Mouse (Mus musculus) lung, postnatal 0 days (tissue): ENCODE results near the gene Fam53a. TPM values are rescaled to one million over a fixed set of nuclear protein-coding genes. Genes with fewer than 3 reads are reported as not detected.

Experiments
- ATAC-seq: fragments of 200-750 bp; cut with Nextera tagmentation; 2 replicates; pipeline ENCODE4 v1.8.0; 2017; ENCODE audit warnings: moderate library complexity
- DNase-seq: peaks from one replicate; pipeline ENCODE4 v3.0.0-alpha.2; 2016; ENCODE audit warnings: low spot score
- H3K27ac ChIP-seq: fragments of 300-500 bp; sonication (generic); 2 replicates; pipeline ENCODE4 v1.5.1; 2014; ENCODE audit warnings: antibody characterized with exemption, mild to moderate bottlenecking, low read length, mixed read lengths
- H3K27me3 ChIP-seq: fragments of 300-500 bp; sonication (generic); replicated peaks from 2 replicates; pipeline ENCODE4 v1.6.1; 2014; ENCODE audit warnings: low read length, mixed read lengths; ENCODE audit not compliant: insufficient read depth
- H3K36me3 ChIP-seq: fragments of 300-500 bp; sonication (generic); 2 replicates; pipeline ENCODE4 v1.6.1; 2014; ENCODE audit warnings: low read length, mixed read lengths; ENCODE audit not compliant: insufficient read depth
- H3K4me1 ChIP-seq: fragments of 300-500 bp; sonication (generic); 2 replicates; pipeline ENCODE4 v1.6.1; 2014; ENCODE audit warnings: antibody characterized with exemption, low read depth, low read length, mixed read lengths; ENCODE audit not compliant: insufficient read depth
- H3K4me2 ChIP-seq: fragments of 300-500 bp; sonication (generic); replicated peaks from 2 replicates; pipeline ENCODE4 v1.6.1; 2014; ENCODE audit warnings: low read depth, mild to moderate bottlenecking, low read length, moderate library complexity, mixed read lengths
- H3K4me3 ChIP-seq: fragments of 300-500 bp; sonication (generic); 2 replicates; pipeline ENCODE4 v1.5.1; 2014; ENCODE audit warnings: low read depth, low read length
- H3K9ac ChIP-seq: fragments of 300-500 bp; sonication (generic); replicated peaks from 2 replicates; pipeline ENCODE4 v1.6.1; 2014; ENCODE audit warnings: low read depth, mild to moderate bottlenecking
- H3K9me3 ChIP-seq: fragments of 300-500 bp; sonication (generic); 2 replicates; pipeline ENCODE4 v1.6.1; 2016; ENCODE audit warnings: low read length, mixed read lengths
- CTCF ChIP-seq: IDR thresholded peaks from 2 replicates; pipeline ENCODE4 v1.5.1; 2016; ENCODE audit warnings: antibody characterized with exemption, mild to moderate bottlenecking
- EP300 ChIP-seq: IDR thresholded peaks from 2 replicates; pipeline ENCODE4 v1.6.1; 2016; ENCODE audit warnings: antibody characterized with exemption, mild to moderate bottlenecking, control low read depth
- WGBS: fragments of 180-500 bp; shearing (Covaris S2); extraction: QIAGEN DNeasy Blood & Tissue Kit; methylation state at CpG from one replicate; pipeline ENCODE4 v1.1.7; 2014; 5-methylcytosine and 5-hydroxymethylcytosine counted together
- polyA plus RNA-seq: library from polyadenylated mRNA; unstranded; fragments of >200 nt; fragmentation: Nextera tagmentation; extraction: Ambion mirVana; gene quantifications from 2 replicates; pipeline ENCODE4 v1.2.1, GENCODE M21; 2015

The Fam53a gene
- polyA plus RNA-seq = 43.9 and 46.1 TPM in 2 replicates

DNA sequence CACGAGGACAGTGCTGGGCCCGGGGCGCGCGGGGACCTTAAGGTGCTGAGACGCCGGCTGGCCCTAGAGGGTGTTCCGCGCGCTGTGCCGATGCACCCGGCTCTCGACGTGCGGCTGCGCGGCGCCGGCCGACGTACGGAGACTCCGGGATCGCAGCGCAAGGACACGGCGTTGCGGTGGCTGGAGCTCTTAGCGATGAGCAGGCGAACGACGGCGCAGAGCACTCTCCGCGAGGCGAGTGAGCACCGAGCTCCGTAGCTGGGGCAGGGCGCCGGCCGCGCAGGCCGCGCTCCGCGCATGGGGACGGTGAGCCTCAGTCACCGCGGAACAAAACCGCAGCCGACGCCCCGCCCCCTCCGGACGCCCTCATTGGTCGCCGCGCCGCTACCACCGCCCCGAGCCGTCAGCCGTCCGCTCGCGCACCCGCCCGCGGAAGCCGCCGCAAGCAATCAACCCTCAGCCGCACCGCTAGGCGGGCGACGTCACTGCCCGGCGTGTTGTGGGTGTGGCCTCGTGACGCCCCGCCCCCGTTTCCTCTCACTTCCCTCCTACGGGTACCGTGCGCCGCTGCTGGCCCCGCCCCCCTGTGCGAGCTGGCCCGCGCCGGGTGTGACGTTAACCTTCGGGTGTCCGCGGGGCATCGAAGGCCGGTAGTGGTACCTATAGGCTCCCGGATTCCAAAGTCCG is at the start of gene Fam53a, which contains the start of gene Gm9903:
Fam53a (minus strand) TSS at position 335 of the 687 bp plus-strand sequence.
Gm9903 (plus strand) TSS at position 625 of the 687 bp plus-strand sequence.
- DNase-seq (peak; percentile 98), ATAC-seq (peak; percentile 98)
- Histone ChIP-seq H3K27me3 (no peaks in the 10 kb centered on the region), H3K4me2 (peak within 1 kb of the TSS; percentile 91), H3K9me3 (no peaks in the 10 kb centered on the region), H3K27ac (peak within 1 kb of the TSS; percentile 93), H3K4me3 (peak within 1 kb of the TSS; percentile 80), H3K36me3 (no peaks in the 10 kb centered on the region), H3K4me1 (peaks cover 8% of the 10 kb centered on the region; the same call in 1 of the 2 replicates), H3K9ac (peak within 1 kb of the TSS; percentile 79)
- TF ChIP-seq CTCF (peak; percentile 39), EP300 (no peak)
- WGBS = 2% methylated on average over 93 of the region's 99 CpGs

DNA sequence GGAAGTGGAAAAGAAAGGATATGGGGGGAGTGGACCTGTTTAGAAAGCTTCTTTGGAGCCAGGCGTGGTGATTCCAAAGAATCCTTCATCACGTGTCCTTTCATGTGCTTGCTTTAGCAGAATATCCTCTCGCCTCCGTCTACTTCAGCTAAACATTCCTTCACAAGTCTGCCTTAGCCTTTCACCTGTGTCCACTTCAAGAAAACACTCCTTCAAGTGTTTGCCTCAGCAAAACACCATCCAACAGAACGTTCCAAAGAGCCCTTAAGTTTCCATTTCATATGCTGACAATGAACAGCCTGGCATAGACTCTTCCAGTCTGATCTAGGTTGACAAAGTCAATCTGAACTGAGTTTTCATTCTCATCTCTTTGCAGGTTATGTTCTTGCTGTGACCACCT is 48.8 kb upstream of the Fam53a start:
- Histone ChIP-seq H3K27ac (peak overlapping the region; percentile 62; the same call in 1 of the 2 replicates), H3K4me1 (no peaks in the 10 kb centered on the region), H3K27me3 (no peaks in the 10 kb centered on the region), H3K4me2 (no peak overlapping the region), H3K9me3 (no peaks in the 10 kb centered on the region), H3K9ac (no peak overlapping the region), H3K4me3 (no peak overlapping the region), H3K36me3 (no peaks in the 10 kb centered on the region)
- WGBS = 53% methylated on average over 5 of the region's 5 CpGs
- TF ChIP-seq EP300 (peak; percentile 79), CTCF (no peak)
- DNase-seq (peak; percentile 88), ATAC-seq (peak; percentile 84)

GRCm38 (mm10) chr5:33675964-33676363 is 46.5 kb upstream of the Fam53a start:
- Histone ChIP-seq H3K4me1 (no peaks in the 10 kb centered on the region), H3K27ac (no peak overlapping the region), H3K27me3 (no peaks in the 10 kb centered on the region), H3K9me3 (no peaks in the 10 kb centered on the region), H3K4me2 (no peak overlapping the region), H3K36me3 (0 out of 2 replicates have a peak, but pooled peaks cover 5% of the 10 kb centered on the region), H3K4me3 (no peak overlapping the region), H3K9ac (no peak overlapping the region)
- 0% methylated on average over 1 of the region's 1 CpGs for WGBS
- ATAC-seq = peak; percentile 30
- DNase-seq = peak; percentile 74
- TF ChIP-seq CTCF = peak; percentile 88
- no peak for TF ChIP-seq EP300

DNA sequence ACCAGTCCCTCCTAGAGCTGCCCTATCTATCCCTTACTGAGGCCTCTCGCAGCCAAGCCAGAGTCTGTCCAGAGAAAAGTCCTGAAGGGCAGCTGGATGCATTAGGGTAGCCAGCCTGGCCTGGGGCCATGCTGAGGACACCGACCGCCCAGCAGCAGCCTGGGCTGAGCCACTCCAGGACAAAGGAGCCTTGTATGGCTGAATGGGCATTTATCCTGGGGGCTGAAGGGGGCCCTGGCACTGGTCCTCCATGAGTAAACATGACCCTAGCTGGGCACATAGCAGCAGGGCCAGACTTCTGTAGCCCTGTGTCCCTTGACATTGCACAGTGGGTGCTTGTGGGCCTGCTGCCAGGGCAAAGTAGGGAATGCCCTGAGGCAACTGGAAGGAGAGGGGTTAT is 45.0 kb upstream of the Fam53a start:
- Histone ChIP-seq H3K4me1 (no peaks in the 10 kb centered on the region), H3K9ac (no peak overlapping the region), H3K4me2 (no peak overlapping the region), H3K27ac (no peak overlapping the region), H3K9me3 (no peaks in the 10 kb centered on the region), H3K4me3 (no peak overlapping the region), H3K36me3 (0 out of 2 replicates have a peak, but pooled peaks cover 5% of the 10 kb centered on the region), H3K27me3 (no peaks in the 10 kb centered on the region)
- DNase-seq (no peak), ATAC-seq (peak; percentile 16; the same call in 1 of the 2 replicates)
- WGBS = 44% methylated on average over 3 of the region's 3 CpGs
- no peak for TF ChIP-seq EP300

DNA sequence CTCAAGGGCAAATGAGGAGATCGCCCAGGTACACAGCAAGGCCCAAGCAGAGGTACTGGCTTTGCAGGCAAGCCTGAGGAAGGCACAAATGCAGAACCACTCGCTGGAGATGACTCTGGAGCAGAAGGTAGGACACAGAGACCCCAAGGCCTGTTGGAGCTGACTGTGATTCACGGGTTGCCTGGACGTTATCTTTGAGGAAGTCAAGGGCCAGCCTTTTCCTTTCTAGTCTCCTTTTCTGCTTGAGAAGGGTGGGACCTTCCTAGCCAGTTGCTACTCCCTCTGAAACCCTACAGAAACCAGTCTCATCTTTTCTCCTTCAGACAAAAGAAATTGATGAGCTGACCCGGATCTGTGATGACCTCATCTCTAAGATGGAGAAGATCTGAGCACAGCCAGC is 42.2 kb upstream of the Fam53a start:
- peaks cover 16% of the 10 kb centered on the region; the same call in 1 of the 2 replicates for H3K36me3 ChIP-seq

DNA sequence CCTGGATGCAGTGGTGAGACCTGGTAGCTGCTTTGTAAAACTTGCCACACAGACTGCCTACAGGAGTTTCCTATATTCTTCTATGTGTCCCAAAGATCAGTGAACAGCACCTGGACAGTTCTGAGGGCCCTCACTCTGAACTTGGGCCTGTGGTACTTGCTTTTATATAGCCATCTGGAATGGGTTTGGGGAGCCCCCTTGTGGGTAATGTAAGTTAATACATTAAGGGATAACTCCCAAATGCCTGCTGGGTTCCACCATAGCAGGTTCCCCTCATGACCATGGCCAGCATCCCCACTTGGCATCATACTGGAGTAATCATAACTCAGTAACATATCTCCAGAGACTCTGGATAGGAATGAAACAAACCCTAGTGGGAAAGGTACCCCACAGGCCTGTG is 38.8 kb upstream of the Fam53a start:
- H3K36me3 ChIP-seq = peaks cover 20% of the 10 kb centered on the region; the same call in 1 of the 2 replicates
- H3K27me3 ChIP-seq = no peaks in the 10 kb centered on the region
- DNase-seq (peak; percentile 59), ATAC-seq (0 out of 2 replicates have a peak, but pooled peaks have one; percentile 32)
- no peak overlapping the region for H3K27ac ChIP-seq
- H3K9me3 ChIP-seq = no peaks in the 10 kb centered on the region
- TF ChIP-seq EP300 (no peak), CTCF (peak; percentile 65)
- H3K4me2 ChIP-seq = no peak overlapping the region
- no peak overlapping the region for H3K9ac ChIP-seq
- no peak overlapping the region for H3K4me3 ChIP-seq
- H3K4me1 ChIP-seq = no peaks in the 10 kb centered on the region

More for the DNA sequence above, 42.2 kb upstream of the Fam53a start:
- Histone ChIP-seq H3K4me3 (no peak overlapping the region), H3K4me2 (no peak overlapping the region), H3K27me3 (no peaks in the 10 kb centered on the region), H3K9me3 (no peaks in the 10 kb centered on the region), H3K4me1 (no peaks in the 10 kb centered on the region), H3K27ac (no peak overlapping the region), H3K9ac (no peak overlapping the region)
- no peak for DNase-seq
- no peak for TF ChIP-seq CTCF
- TF ChIP-seq EP300 = no peak
- ATAC-seq = no peak
- WGBS = 61% methylated on average over 5 of the region's 5 CpGs
